Mouse (Mus musculus) stomach, postnatal 0 days (tissue): Measurements from ENCODE around the gene Tcf7l1. TPM values are rescaled to one million over a fixed set of nuclear protein-coding genes. Genes with fewer than 3 reads are reported as not detected.

Experiments used
- ATAC-seq: fragments of 200-750 bp; cut with Nextera tagmentation; 2 replicates; pipeline ENCODE4 v1.8.0; 2017; ENCODE audit not compliant: low FRiP score, low TSS enrichment
- DNase-seq: peaks from one replicate; pipeline ENCODE4 v3.0.0-alpha.2; 2016; ENCODE audit warnings: low spot score
- H3K27ac ChIP-seq: fragments of 300-500 bp; sonication (generic); replicated peaks from 2 replicates; pipeline ENCODE4 v1.5.1; 2014; ENCODE audit warnings: mild to moderate bottlenecking, control low read depth
- H3K27me3 ChIP-seq: fragments of 300-500 bp; sonication (generic); 2 replicates; pipeline ENCODE4 v1.6.1; 2014; ENCODE audit warnings: low read length; ENCODE audit not compliant: control insufficient read depth, insufficient read depth
- H3K36me3 ChIP-seq: fragments of 300-500 bp; sonication (generic); 2 replicates; pipeline ENCODE4 v1.6.1; 2014; ENCODE audit warnings: low read length, mixed read lengths; ENCODE audit not compliant: control insufficient read depth, insufficient read depth
- H3K4me1 ChIP-seq: fragments of 300-500 bp; sonication (generic); replicated peaks from 2 replicates; pipeline ENCODE4 v1.6.1; 2014; ENCODE audit warnings: antibody characterized with exemption; ENCODE audit not compliant: control insufficient read depth, insufficient read depth
- H3K4me2 ChIP-seq: fragments of 300-500 bp; sonication (generic); replicated peaks from 2 replicates; pipeline ENCODE4 v1.6.1; 2014; ENCODE audit warnings: low read depth, mild to moderate bottlenecking, control low read depth, moderate library complexity
- H3K4me3 ChIP-seq: fragments of 300-500 bp; sonication (generic); 2 replicates; pipeline ENCODE4 v1.5.1; 2014; ENCODE audit warnings: low read depth, low read length, control low read depth
- H3K9ac ChIP-seq: fragments of 300-500 bp; sonication (generic); 2 replicates; pipeline ENCODE4 v1.6.1; 2014; ENCODE audit warnings: mild to moderate bottlenecking, low read length, control low read depth, mixed read lengths
- H3K9me3 ChIP-seq: fragments of 300-500 bp; sonication (generic); 2 replicates; pipeline ENCODE4 v1.6.1; 2016; ENCODE audit warnings: low read length; ENCODE audit not compliant: control insufficient read depth
- CTCF ChIP-seq: IDR thresholded peaks from 2 replicates; pipeline ENCODE4 v1.5.1; 2016; ENCODE audit warnings: antibody characterized with exemption, low read depth, mild to moderate bottlenecking, moderate library complexity
- EP300 ChIP-seq: optimal IDR thresholded peaks from 2 replicates; pipeline ENCODE3; 2016; ENCODE audit warnings: antibody characterized with exemption
- WGBS: fragments of 180-500 bp; shearing (Covaris S2); extraction: QIAGEN DNeasy Blood & Tissue Kit; methylation state at CpG from one replicate; pipeline ENCODE4 v1.1.7; 2014; 5-methylcytosine and 5-hydroxymethylcytosine counted together
- polyA plus RNA-seq: library from polyadenylated mRNA; unstranded; fragments of >200 nt; fragmentation: Nextera tagmentation; extraction: Ambion mirVana; gene quantifications from 2 replicates; pipeline ENCODE4 v1.2.1, GENCODE M21; 2015

The Tcf7l1 gene
- polyA plus RNA-seq, 1 experiment from 2014 or later = 11.1 TPM

DNA sequence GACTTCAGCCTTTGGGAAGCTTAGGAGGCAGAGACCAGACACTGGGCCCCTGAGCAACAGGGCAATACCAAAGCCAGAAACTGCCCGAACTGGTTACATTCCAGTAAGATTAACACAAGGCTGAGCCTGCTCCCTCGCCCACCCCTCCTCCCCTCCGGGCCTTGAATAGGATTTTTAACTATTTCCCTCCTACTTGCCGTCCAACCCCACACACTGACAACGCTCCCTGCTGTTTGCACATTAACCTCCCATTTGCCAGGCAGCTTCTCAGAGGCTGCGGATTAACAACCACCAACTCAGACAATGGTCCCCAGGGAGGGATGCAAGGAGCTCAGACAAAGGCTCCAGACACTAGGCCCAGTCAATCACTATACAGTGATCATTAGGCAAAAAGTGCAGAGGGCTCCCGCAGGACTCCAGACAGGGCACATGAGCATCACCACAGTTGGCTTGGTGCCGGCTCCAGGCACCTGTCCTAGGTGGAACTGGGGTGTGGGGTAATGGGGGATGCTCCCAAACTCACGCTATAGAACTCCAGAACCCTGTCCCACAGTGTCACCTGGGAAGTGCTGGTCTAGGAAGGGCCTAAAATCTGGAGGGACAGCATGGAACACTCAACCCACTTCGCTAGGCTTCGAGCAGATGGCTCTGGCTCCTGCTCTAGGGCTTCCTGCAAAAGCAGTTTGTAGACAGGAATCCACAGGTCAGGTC lies 111.4 kb downstream of the Tcf7l1 start:
- peak; percentile 73 for DNase-seq
- H3K9ac ChIP-seq = peak overlapping the region; percentile 45

DNA sequence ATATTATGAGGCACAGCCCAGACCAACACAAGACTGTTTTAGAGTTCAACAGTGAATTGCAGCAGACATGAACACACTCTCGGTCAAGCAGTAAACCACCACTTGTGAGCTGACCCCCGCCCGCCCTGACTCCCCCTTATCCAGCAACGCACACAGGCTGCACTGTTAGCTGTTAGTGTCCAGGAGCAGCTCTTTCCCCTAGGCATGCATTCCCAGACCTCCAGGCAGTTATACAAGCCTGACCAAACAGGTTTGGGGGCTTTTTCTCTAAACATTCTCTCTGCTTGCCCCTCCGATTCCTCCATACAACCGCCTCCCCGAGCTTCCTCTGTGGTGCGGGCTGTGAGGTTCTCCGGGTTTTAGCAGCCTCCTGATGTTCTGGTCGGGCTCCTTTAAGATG lies 112.0 kb downstream of the Tcf7l1 start:
- Histone ChIP-seq H3K4me2 (peak overlapping the region; percentile 51), H3K27me3 (no peaks in the 10 kb centered on the region), H3K4me1 (peaks cover 14% of the 10 kb centered on the region), H3K36me3 (no peaks in the 10 kb centered on the region), H3K27ac (peak overlapping the region; percentile 81), H3K9me3 (no peaks in the 10 kb centered on the region), H3K4me3 (peak overlapping the region; percentile 23), H3K9ac (peak overlapping the region; percentile 45)
- peak; percentile 43 for ATAC-seq
- peak; percentile 36 for DNase-seq
- 11% methylated on average over 10 of the region's 10 CpGs for WGBS
- TF ChIP-seq CTCF (no peak), EP300 (no peak)

More for the DNA sequence above, 111.4 kb downstream of the Tcf7l1 start:
- H3K9me3 ChIP-seq = no peaks in the 10 kb centered on the region
- ATAC-seq = peak; percentile 67
- peaks cover 14% of the 10 kb centered on the region for H3K4me1 ChIP-seq
- H3K27me3 ChIP-seq = no peaks in the 10 kb centered on the region
- H3K27ac ChIP-seq = peak overlapping the region; percentile 81
- WGBS = 19% methylated on average over 11 of the region's 11 CpGs
- TF ChIP-seq EP300 (peak; percentile 26), CTCF (0 out of 2 replicates have a peak, but pooled peaks have one; percentile 19)
- peak overlapping the region; percentile 51 for H3K4me2 ChIP-seq
- H3K4me3 ChIP-seq = peak overlapping the region; percentile 23
- no peaks in the 10 kb centered on the region for H3K36me3 ChIP-seq

DNA sequence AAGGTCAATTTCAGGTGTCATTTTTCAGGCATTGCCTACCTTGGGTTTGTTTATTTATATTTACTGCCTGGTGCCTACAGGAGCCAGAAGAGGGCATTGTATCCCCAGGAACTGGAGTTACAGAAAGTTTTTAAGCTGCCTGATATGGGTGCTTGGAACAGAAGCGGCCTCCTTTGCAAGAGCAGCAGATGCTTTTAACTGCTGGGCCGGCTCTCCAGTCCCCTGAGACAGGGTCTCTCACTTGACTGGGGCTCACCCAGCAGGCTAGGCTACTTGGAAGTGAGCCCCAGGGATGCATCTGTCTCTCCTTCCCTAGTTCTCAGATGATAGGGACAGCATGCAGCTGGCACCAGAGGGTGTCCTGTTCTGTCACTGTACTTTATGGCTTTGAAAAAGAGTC lies 112.7 kb downstream of the Tcf7l1 start:
- H3K4me1 ChIP-seq = peaks cover 14% of the 10 kb centered on the region
- TF ChIP-seq CTCF (peak; percentile 69), EP300 (no peak)
- DNase-seq = no peak

DNA sequence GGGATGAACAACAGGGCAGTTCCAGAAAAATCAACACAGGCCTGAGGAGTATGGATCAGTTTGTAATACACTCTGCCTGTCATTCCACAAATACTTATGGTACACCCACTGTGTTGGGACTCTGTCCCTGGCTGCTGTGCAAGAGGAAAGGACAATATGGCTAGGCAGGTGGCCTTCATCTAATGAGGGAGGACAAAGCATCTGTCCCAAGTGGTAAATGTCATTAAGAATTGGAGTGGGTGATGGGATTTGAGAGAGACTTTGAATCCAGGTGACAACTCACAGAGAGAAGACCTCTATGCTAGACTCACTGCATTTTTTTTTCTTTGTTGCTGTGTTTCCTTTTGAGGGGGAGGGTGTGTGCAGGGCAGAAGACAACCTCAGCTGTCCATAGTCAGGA lies 115.3 kb downstream of the Tcf7l1 start:
- no peaks in the 10 kb centered on the region for H3K9me3 ChIP-seq
- H3K4me2 ChIP-seq = no peak overlapping the region
- peaks cover 11% of the 10 kb centered on the region for H3K4me1 ChIP-seq
- no peak overlapping the region for H3K4me3 ChIP-seq
- no peak overlapping the region for H3K9ac ChIP-seq
- DNase-seq = no peak
- TF ChIP-seq EP300 (no peak), CTCF (no peak)
- no peaks in the 10 kb centered on the region for H3K36me3 ChIP-seq
- H3K27me3 ChIP-seq = no peaks in the 10 kb centered on the region
- H3K27ac ChIP-seq = 0 out of 2 replicates have a peak overlapping the region, but pooled peaks have one; percentile 24
- no peak for ATAC-seq

More for the DNA sequence above, 112.7 kb downstream of the Tcf7l1 start:
- no peak for ATAC-seq
- no peaks in the 10 kb centered on the region for H3K36me3 ChIP-seq
- H3K27me3 ChIP-seq = no peaks in the 10 kb centered on the region
- H3K9me3 ChIP-seq = no peaks in the 10 kb centered on the region
- 57% methylated on average over 2 of the region's 2 CpGs for WGBS
- H3K4me2 ChIP-seq = peak overlapping the region; percentile 51; the same call in 1 of the 2 replicates
- H3K27ac ChIP-seq = peak overlapping the region; percentile 81; the same call in 1 of the 2 replicates
- no peak overlapping the region for H3K9ac ChIP-seq
- no peak overlapping the region for H3K4me3 ChIP-seq

DNA sequence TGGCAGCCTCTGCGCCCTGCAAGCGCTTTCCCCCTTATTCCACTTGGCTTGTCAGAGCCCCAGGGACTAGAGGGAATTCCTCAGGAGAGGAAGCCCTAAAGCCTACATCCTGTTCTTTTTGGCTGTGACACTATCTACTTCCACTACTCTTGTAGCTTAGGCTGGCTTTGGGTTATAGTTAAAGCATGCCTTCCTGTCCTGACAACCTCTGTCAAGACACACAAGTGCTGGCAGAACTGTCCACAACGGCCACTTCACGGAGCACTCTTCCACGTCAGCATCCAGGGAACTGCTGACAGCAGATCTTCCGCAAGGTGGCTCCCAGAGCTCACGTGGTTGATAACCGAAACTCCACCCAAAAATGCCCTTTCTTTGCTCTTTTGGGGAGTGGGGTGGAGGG lies 117.9 kb downstream of the Tcf7l1 start:
- no peak for DNase-seq
- no peak overlapping the region for H3K9ac ChIP-seq
- no peak overlapping the region for H3K27ac ChIP-seq
- no peak overlapping the region for H3K4me2 ChIP-seq
- ATAC-seq = no peak
- H3K4me1 ChIP-seq = no peaks in the 10 kb centered on the region
- 66% methylated on average over 8 of the region's 8 CpGs for WGBS
- H3K27me3 ChIP-seq = no peaks in the 10 kb centered on the region
- no peak overlapping the region for H3K4me3 ChIP-seq
- TF ChIP-seq EP300 = no peak
- TF ChIP-seq CTCF = peak; percentile 30
- no peaks in the 10 kb centered on the region for H3K9me3 ChIP-seq
- H3K36me3 ChIP-seq = no peaks in the 10 kb centered on the region

DNA sequence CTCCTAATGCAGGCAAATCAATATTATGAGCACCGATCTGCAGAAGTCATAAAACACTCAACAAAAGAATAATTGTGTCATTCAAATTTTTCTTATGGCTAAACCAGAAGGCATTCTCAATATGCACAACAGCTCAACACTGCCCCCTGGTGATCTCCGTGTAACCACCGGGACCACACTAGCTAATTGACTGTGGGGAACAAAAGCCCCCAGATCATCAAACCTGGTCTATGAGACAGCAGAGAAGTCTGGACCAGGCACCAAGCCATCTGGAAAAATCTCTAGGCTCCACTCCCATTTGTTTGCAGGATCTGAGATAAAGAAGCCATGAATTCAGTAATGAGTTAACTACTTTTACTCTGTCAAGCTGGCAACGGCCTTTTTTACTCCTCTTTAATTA lies 122.0 kb downstream of the Tcf7l1 start:
- Histone ChIP-seq H3K4me3 (no peak overlapping the region), H3K4me2 (no peak overlapping the region), H3K4me1 (peaks cover 4% of the 10 kb centered on the region; the same call in 1 of the 2 replicates), H3K36me3 (no peaks in the 10 kb centered on the region), H3K9me3 (no peaks in the 10 kb centered on the region), H3K27ac (no peak overlapping the region), H3K27me3 (no peaks in the 10 kb centered on the region), H3K9ac (no peak overlapping the region)
- peak; percentile 78 for DNase-seq
- TF ChIP-seq EP300 (no peak), CTCF (peak; percentile 85)
- WGBS = 53% methylated on average over 4 of the region's 4 CpGs
- ATAC-seq = no peak
